Mouse (Mus musculus) heart, embryonic 12.5 days (tissue): ENCODE measurements around the gene Xrcc5. TPM values are rescaled to one million over a fixed set of nuclear protein-coding genes. Genes with fewer than 3 reads are reported as not detected.

Source experiments
- ATAC-seq: fragments of 200-750 bp; cut with Nextera tagmentation; 2 replicates; pipeline ENCODE4 v1.8.0; 2017; ENCODE audit warnings: moderate TSS enrichment, moderate library complexity; ENCODE audit not compliant: insufficient number of reproducible peaks, low FRiP score
- H3K27ac ChIP-seq: fragments of 300-500 bp; sonication (generic); 2 replicates; pipeline ENCODE4 v1.5.1; 2016; ENCODE audit warnings: mild to moderate bottlenecking, moderate library complexity; ENCODE audit not compliant: poor library complexity, severe bottlenecking
- H3K27me3 ChIP-seq: fragments of 300-500 bp; sonication (generic); replicated peaks from 2 replicates; pipeline ENCODE4 v1.6.1; 2016; ENCODE audit warnings: mild to moderate bottlenecking, moderate library complexity
- H3K36me3 ChIP-seq: fragments of 300-500 bp; sonication (generic); 2 replicates; pipeline ENCODE4 v1.6.1; 2016; ENCODE audit warnings: mild to moderate bottlenecking, moderate library complexity
- H3K4me1 ChIP-seq: fragments of 300-500 bp; sonication (generic); replicated peaks from 2 replicates; pipeline ENCODE4 v1.6.1; 2016; ENCODE audit warnings: mild to moderate bottlenecking
- H3K4me2 ChIP-seq: fragments of 300-500 bp; sonication (generic); 2 replicates; pipeline ENCODE4 v1.6.1; 2016; ENCODE audit warnings: mild to moderate bottlenecking, moderate library complexity
- H3K4me3 ChIP-seq: fragments of 300-500 bp; sonication (generic); 2 replicates; pipeline ENCODE4 v1.5.1; 2016; ENCODE audit warnings: mild to moderate bottlenecking
- H3K9ac ChIP-seq: fragments of 300-500 bp; sonication (generic); 2 replicates; pipeline ENCODE4 v1.6.1; 2016; ENCODE audit warnings: mild to moderate bottlenecking, moderate library complexity
- H3K9me3 ChIP-seq: fragments of 300-500 bp; sonication (generic); replicated peaks from 2 replicates; pipeline ENCODE4 v1.6.1; 2016; ENCODE audit warnings: mild to moderate bottlenecking, moderate library complexity
- WGBS: fragments of 180-500 bp; shearing (Covaris S2); methylation state at CpG from one replicate; pipeline ENCODE4 v1.1.7; 2016; 5-methylcytosine and 5-hydroxymethylcytosine counted together
- polyA plus RNA-seq: library from polyadenylated mRNA; unstranded; fragments of >200 nt; fragmentation: Nextera tagmentation; extraction: Ambion mirVana; gene quantifications from 2 replicates; pipeline ENCODE4 v1.2.1, GENCODE M21; 2016

Gene Xrcc5
- polyA plus RNA-seq, 1 experiment from 2014 or later, result 20.5 TPM

GRCm38 (mm10) chr1:72399720-72400401 lies 92.6 kb downstream of the Xrcc5 start:
- 80% methylated on average over 8 of the region's 8 CpGs for WGBS
- no peaks in the 10 kb centered on the region for H3K9me3 ChIP-seq
- no peak overlapping the region for H3K4me2 ChIP-seq
- peaks cover 14% of the 10 kb centered on the region; the same call in 1 of the 2 replicates for H3K36me3 ChIP-seq
- no peak for ATAC-seq
- no peak overlapping the region for H3K4me3 ChIP-seq
- H3K27ac ChIP-seq, result no peak overlapping the region
- H3K9ac ChIP-seq, result no peak overlapping the region
- H3K4me1 ChIP-seq, result no peaks in the 10 kb centered on the region
- no peaks in the 10 kb centered on the region for H3K27me3 ChIP-seq

DNA sequence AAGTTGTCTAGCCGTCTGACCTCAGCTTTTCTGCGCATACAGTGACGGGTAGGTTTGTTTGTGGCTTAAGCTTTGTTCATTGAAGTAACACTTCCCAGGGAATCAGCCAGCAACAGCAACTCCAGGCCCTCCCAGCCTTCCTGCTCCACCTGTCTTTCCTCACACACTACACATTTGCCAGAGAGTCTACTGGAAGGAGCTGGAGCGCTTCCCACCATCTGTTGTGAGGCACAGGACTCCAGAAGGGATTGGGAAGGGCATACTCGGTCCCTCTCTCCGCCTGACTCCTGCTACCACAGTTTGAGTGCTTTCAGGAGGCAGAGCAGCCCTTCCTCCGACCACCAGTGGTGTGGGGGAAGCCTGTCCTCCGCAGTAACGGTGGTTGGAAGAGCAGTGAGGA lies 93.4 kb downstream of the Xrcc5 start:
- no peak for ATAC-seq
- WGBS, result 81% methylated on average over 9 of the region's 9 CpGs
- H3K9ac ChIP-seq, result no peak overlapping the region
- no peak overlapping the region for H3K27ac ChIP-seq
- H3K9me3 ChIP-seq, result no peaks in the 10 kb centered on the region
- no peak overlapping the region for H3K4me2 ChIP-seq
- no peak overlapping the region for H3K4me3 ChIP-seq
- peaks cover 12% of the 10 kb centered on the region; the same call in 1 of the 2 replicates for H3K36me3 ChIP-seq
- no peaks in the 10 kb centered on the region for H3K4me1 ChIP-seq
- no peaks in the 10 kb centered on the region for H3K27me3 ChIP-seq

DNA sequence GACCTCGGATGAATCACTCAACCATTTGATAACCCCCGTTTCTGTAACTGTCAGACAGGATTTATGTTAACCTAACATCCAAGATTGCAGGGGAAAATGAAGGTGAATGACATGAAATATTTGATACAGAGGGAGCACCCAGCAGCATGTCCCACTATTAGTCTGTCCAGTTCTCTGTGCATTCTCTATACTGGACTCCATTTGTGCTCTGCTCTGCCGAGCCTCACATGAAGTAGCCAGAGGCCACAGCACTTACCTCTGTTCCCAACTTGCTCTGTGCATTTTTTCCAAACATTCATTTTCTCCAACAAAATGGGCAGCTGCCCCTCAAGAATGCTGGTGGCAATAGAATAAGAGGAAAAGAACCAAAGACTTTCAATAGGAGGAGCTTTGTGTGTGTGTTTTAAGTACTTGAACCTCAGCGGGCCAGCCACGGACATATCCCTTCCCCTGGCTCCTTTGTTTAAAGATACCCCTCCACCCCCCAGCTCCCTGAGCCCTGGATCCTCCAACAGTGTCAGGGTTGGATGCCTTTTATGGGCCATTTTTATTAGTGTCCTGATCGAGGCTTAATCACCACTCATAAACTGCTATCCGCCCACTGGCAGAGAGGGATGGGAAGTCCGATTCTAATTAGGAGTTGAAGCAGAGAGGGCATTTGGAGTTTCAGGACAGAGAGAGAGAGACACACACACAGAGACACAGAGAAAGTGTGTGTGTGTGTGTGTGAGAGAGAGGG lies 94.3 kb downstream of the Xrcc5 start:
- WGBS, result 79% methylated on average over 8 of the region's 8 CpGs
- Histone ChIP-seq H3K4me2 (no peak overlapping the region), H3K9me3 (no peaks in the 10 kb centered on the region), H3K36me3 (0 out of 2 replicates have a peak, but pooled peaks cover 7% of the 10 kb centered on the region), H3K9ac (no peak overlapping the region), H3K27me3 (no peaks in the 10 kb centered on the region), H3K27ac (no peak overlapping the region), H3K4me1 (no peaks in the 10 kb centered on the region), H3K4me3 (no peak overlapping the region)
- ATAC-seq, result no peak

- H3K4me2 ChIP-seq, result no peak overlapping the region
- no peaks in the 10 kb centered on the region for H3K4me1 ChIP-seq
- 65% methylated on average over 14 of the region's 14 CpGs for WGBS
- no peak for ATAC-seq
- H3K36me3 ChIP-seq, result no peaks in the 10 kb centered on the region
- no peaks in the 10 kb centered on the region for H3K27me3 ChIP-seq
- no peak overlapping the region for H3K27ac ChIP-seq
- H3K9ac ChIP-seq, result no peak overlapping the region
- H3K4me3 ChIP-seq, result no peak overlapping the region
- no peaks in the 10 kb centered on the region for H3K9me3 ChIP-seq
Observed at GRCm38 (mm10) chr1:72406505-72407079, 99.4 kb downstream of the Xrcc5 start.

DNA sequence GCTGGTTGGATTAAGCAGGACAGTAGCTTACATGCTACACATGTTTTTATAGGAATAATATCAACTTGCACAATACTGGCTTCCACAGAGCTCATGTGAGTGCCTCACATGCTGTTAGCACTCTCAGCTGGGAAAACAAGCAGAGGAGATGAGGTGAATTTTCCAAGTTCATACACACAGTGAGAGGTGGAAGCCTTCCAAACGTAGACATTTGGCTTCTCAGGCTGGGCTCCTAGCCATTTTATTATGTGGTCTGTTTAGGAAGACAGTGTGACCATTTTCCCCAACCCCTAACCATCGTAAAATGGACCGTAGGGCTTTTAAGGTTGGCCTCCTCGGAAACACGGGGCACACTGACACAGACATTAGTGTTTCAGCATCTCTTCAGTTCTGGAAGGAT lies 102.7 kb downstream of the Xrcc5 start:
- Histone ChIP-seq H3K27ac (no peak overlapping the region), H3K4me2 (no peak overlapping the region), H3K9ac (no peak overlapping the region), H3K4me1 (peaks cover 7% of the 10 kb centered on the region; the same call in 1 of the 2 replicates), H3K27me3 (no peaks in the 10 kb centered on the region), H3K4me3 (no peak overlapping the region), H3K9me3 (no peaks in the 10 kb centered on the region), H3K36me3 (no peaks in the 10 kb centered on the region)
- WGBS, result 83% methylated on average over 5 of the region's 5 CpGs
- no peak for ATAC-seq

DNA sequence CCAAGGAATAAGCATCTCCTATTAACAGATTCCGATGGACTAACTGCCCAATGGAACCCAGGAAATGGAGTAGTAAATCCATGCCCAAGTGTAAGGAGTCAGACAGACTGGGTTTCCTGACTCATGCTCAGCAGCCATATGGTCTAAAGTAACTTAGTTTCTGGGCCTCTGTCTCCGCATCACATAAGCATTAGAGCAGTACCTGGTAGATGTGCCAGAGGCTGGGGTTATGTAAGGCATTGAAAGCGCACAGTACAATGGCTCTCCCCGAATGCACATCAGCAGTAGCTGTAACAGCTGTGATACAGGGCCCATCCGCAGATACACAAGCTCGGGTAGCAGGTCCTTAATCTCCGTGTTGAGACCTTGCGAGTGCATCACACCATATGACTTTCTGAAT lies 103.9 kb downstream of the Xrcc5 start:
- no peak overlapping the region for H3K27ac ChIP-seq
- no peak for ATAC-seq
- H3K9ac ChIP-seq, result no peak overlapping the region
- no peak overlapping the region for H3K4me2 ChIP-seq
- WGBS, result 88% methylated on average over 8 of the region's 8 CpGs
- H3K4me1 ChIP-seq, result peaks cover 7% of the 10 kb centered on the region; the same call in 1 of the 2 replicates
- H3K36me3 ChIP-seq, result no peaks in the 10 kb centered on the region
- no peaks in the 10 kb centered on the region for H3K27me3 ChIP-seq
- H3K4me3 ChIP-seq, result no peak overlapping the region
- no peaks in the 10 kb centered on the region for H3K9me3 ChIP-seq

GRCm38 (mm10) chr1:72413205-72413604 lies 106.0 kb downstream of the Xrcc5 start:
- Histone ChIP-seq H3K4me3 (no peak overlapping the region), H3K4me2 (no peak overlapping the region), H3K27ac (no peak overlapping the region), H3K4me1 (peaks cover 7% of the 10 kb centered on the region; the same call in 1 of the 2 replicates), H3K27me3 (no peaks in the 10 kb centered on the region), H3K36me3 (no peaks in the 10 kb centered on the region), H3K9ac (no peak overlapping the region), H3K9me3 (no peaks in the 10 kb centered on the region)
- no peak for ATAC-seq
- WGBS, result 85% methylated on average over 8 of the region's 8 CpGs

- Histone ChIP-seq H3K4me2 (no peak overlapping the region), H3K4me1 (peaks cover 7% of the 10 kb centered on the region; the same call in 1 of the 2 replicates), H3K27ac (no peak overlapping the region), H3K9me3 (no peaks in the 10 kb centered on the region), H3K36me3 (no peaks in the 10 kb centered on the region), H3K27me3 (no peaks in the 10 kb centered on the region), H3K4me3 (no peak overlapping the region), H3K9ac (no peak overlapping the region)
- ATAC-seq, result no peak
- WGBS, result 85% methylated on average over 8 of the region's 8 CpGs
Observed at GRCm38 (mm10) chr1:72414133-72414532, 106.9 kb downstream of the Xrcc5 start.

DNA sequence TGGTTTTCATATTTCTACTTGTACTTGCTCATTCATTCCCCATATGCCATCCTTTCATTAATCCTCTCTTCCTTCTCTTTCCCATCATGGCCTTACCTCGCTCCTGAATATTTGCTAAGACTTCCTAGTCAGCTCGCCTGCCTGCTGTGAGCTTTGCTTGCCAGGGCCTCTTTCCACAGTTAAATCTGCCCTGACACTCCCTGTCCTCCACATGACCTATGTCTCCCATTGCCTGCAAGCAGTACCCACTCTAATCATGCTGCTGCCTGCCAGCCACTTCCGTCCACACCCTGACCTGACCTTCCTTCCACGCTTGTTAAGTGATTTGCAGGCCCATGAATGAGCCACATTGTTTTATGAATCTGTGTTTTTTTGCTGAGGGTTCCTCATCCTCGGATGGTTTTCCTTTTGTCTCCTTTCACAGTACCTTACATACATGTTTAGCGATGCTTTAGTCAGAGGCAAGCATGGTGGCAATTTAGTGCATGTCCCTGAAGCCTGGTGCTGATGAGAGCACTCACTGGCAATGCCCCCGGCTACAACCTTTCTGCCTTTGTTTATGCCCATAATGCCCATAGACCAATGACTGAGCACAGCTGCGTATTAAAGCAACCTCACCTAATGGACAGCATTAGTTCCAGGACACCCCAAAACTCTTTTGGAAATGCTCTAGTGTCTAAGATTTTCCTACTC lies 107.5 kb downstream of the Xrcc5 start:
- 62% methylated on average over 8 of the region's 8 CpGs for WGBS
- no peak overlapping the region for H3K9ac ChIP-seq
- H3K4me1 ChIP-seq, result peaks cover 7% of the 10 kb centered on the region; the same call in 1 of the 2 replicates
- no peak overlapping the region for H3K4me3 ChIP-seq
- no peaks in the 10 kb centered on the region for H3K36me3 ChIP-seq
- no peaks in the 10 kb centered on the region for H3K27me3 ChIP-seq
- H3K4me2 ChIP-seq, result no peak overlapping the region
- no peak for ATAC-seq
- no peak overlapping the region for H3K27ac ChIP-seq
- no peaks in the 10 kb centered on the region for H3K9me3 ChIP-seq

DNA sequence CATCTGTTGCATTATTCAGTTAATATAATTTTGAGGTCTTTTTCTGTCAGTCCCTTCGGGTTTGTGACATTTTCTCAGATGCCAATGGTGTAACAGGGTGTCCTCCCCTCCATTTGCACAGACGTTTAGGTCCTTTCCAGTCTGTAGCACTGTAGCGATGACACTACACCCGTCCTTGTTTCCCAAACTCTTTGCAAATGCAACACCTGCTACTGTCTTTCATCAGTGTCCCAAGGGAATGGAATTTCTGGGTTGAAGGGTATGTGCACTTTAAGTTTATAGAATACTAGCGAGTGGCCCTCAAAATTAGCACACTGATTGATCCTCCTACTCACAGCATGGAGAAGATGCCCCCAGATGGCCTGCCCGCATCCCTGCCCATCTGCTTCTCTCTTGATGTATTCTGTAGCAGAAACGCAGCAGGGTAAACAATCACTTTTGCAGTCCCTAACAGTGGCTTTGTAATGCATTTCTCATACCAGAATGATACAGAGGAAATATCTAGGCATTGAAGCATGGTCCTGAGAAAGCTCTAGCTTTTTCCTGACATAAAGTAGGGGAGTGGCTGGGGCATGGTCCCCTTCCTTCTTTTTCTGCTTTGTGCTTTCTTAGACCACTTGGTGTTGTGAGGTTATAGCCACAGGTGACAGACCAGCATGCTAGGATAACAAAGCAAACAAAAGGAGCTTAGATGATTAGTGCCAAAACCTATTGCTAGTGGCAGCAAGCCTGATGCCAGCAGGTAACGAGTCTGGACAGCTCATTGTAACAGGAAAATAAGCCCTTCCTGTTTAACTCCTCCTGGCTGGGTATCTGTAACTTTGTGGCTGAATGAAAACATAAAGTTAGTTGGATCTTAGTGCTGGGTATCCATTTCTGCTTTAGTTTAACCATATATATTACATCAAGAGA lies 111.8 kb downstream of the Xrcc5 start:
- no peaks in the 10 kb centered on the region for H3K36me3 ChIP-seq
- no peak overlapping the region for H3K9ac ChIP-seq
- no peaks in the 10 kb centered on the region for H3K27me3 ChIP-seq
- no peaks in the 10 kb centered on the region for H3K9me3 ChIP-seq
- 74% methylated on average over 8 of the region's 8 CpGs for WGBS
- ATAC-seq, result no peak
- H3K27ac ChIP-seq, result no peak overlapping the region
- H3K4me3 ChIP-seq, result no peak overlapping the region
- H3K4me2 ChIP-seq, result no peak overlapping the region
- peaks cover 7% of the 10 kb centered on the region; the same call in 1 of the 2 replicates for H3K4me1 ChIP-seq
